Mouse (Mus musculus) embryonic fibroblast, embryonic 13.5 days (primary cell): ENCODE results near the gene Fam189b.

Experiments
- CTCF ChIP-seq: IDR thresholded peaks from 2 replicates; pipeline ENCODE4 v1.5.1; 2011; ENCODE audit warnings: mild to moderate bottlenecking, control low read depth, low read length, moderate library complexity, borderline replicate concordance; ENCODE audit not compliant: insufficient read depth
- POLR2A ChIP-seq: IDR thresholded peaks from 2 replicates; pipeline ENCODE4 v1.6.1; 2011; ENCODE audit warnings: low read depth, mild to moderate bottlenecking, control low read depth, low read length, moderate library complexity

DNA sequence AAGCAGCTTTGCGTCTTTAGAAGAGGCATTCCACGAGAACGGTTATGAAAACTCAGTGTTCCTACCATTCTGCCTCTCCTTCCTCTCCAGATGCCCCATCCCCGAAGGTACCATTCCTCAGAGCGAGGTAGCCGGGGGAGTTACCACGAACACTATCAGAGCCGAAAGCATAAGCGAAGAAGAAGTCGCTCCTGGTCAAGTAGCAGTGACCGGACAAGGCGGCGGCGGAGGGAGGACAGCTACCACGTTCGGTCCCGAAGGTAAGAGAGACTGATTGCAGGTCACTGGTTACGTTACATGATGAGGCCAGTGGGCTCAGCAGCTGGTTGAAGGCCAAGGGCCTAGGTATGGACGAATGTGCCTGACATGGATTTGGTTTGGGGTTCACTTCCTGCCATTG lies 16.0 kb upstream of the Fam189b start:
- 0 out of 2 replicates have a peak, but pooled peaks have one; percentile 16 for TF ChIP-seq POLR2A
- no peak for TF ChIP-seq CTCF
